Mouse (Mus musculus): ENCODE measurements around the gene Kpna6. TPM values are rescaled to one million over a fixed set of nuclear protein-coding genes. Genes with fewer than 3 reads are reported as not detected.

Kpna6 gene
- 11.7 and 13.0 TPM in 2 replicates for polyA plus RNA-seq (2015; fragmentation: Nextera tagmentation; extraction: Ambion mirVana)

DNA sequence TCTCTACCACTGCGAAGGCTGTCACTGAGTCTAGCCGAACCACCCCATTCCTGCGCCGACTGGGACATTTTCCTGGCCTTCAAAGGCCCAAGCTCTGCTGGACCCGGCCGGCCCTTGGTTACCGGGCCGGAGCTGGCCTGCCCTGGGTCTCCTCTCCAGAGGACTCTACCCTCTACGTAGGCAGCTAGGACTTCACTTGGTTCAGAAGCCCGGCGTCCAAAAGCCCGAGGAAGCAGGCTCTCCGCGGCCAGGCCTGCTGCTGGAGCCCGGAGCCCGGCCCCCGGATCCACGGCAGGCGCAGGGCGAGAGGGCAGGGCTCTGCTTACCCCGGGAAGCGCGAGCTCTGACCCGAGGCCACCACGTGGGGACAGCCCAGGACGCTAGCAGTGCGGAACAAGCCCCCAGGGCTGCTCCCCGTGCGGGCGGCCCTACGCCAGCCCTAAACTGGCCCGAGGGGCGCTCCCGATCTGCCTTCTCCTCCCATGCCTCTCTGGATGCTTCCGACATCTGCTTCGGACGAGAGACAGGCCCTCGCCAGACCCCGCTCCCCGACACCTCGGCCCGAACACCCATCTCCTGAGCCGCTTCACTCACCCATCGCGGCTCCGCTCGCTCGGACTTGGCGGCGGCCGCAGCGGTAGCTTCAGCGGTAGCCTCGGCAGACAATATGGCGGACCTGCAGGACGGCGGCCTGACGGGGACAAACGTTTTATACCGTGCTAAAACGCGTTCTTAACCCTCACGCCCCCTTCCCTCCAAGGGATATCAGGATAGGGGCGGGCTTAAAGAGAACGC, at the start of gene Kpna6:
TSS of gene Kpna6 (minus strand) at position 685 of the 795 bp plus-strand sequence.

DNA sequence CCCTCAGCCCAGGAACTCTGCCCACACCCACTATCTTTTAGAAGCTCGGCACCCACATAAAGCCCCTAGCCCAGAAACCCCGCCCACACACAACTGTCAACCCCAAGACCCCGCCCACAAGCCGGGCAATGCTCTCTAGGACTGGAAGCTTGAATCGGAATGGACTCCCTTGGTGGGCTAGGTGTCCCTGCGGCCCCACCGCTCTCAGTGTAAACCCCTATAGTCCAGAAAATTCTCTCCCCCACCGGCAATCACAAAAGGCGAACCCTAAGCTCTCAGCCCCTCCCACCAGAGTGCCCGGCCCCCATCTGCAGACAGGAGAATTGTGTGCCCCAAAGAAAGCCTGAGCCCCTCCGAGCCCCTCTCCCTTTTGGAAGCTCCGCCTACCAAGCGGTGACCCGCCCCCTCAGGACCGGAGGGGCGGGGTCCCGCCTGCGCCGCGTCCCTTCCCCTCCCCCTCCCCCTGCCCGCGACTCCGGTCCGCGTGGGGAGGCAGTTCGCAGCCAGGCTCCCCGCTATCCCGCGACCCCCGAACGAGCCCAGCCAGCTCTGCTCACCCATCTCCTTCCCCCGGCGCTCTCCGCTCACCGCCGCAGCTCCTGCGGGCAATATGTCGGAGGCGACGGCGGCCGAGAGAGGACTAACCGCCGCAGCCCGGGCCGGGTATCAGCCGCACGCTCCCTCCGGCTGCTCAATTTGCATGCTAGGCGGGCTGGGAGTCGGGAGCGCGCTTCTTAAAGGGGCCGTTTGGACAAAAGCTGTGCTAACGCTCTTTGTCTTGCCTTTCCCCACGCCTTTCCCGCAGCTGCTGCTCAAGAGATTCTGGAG, 23.8 kb upstream of the Kpna6 start, which contains the start of gene Tmem39b:
TSS of gene Tmem39b (minus strand) at position 681 of the 828 bp plus-strand sequence.

DNA sequence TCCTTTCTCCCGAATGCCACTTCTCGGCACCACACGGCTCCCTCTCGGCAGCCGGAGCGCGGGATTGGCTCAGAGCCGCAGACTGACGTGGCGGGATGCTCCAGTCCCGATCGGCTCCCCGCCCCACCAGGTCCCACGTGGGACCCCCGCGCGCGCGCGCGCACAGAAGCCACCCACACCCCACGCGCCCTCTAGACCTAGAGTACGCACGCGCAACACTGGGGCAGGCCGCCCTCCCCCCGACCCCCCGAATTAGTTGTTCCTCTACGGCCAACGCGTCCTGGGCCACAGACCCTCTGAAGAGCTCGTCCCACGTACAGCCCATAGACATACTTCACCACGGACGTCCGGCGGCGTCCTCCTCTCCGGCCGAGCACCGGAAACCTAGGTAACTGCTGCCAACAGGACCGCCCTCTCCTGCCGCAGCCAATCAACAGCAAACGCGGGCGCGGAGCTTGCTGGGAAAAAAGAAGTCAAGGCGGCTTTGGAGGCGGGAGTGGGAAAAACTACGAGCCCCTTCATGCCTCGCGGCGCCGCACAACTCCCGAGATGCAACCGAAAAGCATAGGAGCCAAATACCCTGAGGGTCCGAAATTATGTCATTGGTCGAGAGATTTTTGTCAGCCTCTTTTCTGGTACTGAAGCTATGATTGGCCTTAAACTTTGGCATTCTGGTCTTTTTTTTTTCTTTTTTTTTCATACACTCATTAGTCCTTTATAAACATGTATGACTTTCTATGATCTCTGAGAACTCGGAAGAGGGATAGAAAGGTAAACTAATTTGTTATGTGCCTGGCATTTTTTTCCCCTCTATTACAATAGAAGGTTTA, 31.7 kb downstream of the Kpna6 start, which contains the start of gene Txlna:
TSS of gene Txlna (minus strand) at position 428 of the 830 bp plus-strand sequence.

DNA sequence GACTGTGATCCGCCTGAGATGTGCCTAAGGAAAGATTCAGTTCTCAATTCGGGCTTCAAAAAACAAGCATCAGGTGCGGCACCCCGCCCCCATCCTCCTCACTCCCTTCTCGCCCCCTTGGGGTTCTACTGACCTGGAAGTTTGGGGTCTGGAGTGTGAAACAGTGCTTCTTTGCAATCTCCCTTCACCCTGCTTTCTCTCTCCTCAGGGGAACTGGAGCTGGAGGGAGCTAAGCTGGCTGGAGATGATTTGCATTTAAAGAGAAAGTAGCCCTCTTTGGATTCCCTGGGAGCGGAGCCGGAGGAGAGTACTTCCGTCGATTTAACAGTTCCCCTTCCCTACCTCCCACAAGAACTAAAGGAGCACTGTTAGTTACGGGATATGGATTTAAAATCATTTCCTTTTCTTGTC, 48.9 kb downstream of the Kpna6 start, which contains the start of gene Ccdc28b:
TSS of gene Ccdc28b (minus strand) at position 267 of the 411 bp plus-strand sequence.

DNA sequence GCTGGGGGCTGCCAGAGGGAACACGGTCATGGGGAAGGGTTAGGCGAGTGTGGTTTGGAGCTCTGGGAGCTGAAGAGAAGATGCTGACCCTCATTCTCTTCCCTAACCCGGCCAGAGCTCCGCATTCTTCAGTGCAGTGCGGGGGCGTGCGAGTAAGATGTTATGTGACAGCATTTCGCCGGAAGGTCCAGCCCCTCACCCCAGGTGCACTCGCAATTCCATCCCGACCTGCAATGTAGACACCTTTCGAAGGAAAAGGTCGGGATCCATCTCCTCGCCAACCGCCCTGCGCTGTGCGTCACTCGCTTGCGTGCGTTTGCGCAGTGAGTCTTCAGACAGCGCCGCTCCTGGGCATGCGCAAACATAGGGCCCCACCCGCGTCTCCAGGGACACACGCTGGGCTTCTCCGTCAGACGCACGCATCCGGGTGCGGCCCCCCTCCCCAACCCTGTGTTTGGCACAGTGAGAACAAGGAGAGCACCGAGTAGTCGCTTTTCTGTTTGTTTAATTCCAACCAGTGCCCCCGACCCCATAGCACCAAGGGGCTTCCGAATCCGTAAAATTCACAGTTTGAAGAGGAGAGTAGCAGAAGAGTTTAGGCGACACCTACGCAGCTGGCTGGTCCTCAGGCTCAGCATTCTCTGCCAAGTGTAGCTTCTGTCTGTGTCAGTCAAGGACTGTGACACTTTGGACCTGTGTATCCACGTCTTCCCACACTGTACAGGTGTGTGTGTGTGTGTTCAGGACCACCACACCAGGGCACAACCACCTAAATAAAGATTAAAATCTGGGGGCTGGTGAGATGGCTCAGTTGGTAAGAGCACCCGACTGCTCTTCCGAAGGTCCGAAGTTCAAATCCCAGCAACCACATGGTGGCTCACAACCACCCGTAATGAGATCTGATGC, 53.5 kb downstream of the Kpna6 start, which contains the start of gene Iqcc:
TSS of gene Iqcc (minus strand) at position 314 of the 906 bp plus-strand sequence.

DNA sequence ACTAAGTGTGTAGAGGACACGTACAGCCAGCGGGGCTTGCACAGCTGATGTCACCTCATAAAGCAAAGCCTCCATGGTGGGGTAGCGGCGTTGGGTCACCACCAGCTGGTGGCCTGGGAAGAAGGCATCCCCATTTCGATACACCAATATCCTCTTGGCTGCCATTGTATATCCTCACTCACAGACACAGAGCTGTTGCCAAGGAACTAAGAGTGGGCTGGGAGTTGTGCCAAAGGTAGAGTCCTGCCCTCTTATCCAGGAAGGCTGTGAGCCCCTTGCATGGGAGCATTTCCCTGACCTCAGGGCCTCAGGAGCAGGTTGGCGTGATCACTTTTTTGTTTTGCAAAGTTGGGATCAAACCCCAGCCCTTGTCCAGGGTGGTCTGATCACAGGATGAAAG, 58.5 kb downstream of the Kpna6 start, which contains the start of gene Dcdc2b:
TSS of gene Dcdc2b (minus strand) at position 165 of the 400 bp plus-strand sequence.

DNA sequence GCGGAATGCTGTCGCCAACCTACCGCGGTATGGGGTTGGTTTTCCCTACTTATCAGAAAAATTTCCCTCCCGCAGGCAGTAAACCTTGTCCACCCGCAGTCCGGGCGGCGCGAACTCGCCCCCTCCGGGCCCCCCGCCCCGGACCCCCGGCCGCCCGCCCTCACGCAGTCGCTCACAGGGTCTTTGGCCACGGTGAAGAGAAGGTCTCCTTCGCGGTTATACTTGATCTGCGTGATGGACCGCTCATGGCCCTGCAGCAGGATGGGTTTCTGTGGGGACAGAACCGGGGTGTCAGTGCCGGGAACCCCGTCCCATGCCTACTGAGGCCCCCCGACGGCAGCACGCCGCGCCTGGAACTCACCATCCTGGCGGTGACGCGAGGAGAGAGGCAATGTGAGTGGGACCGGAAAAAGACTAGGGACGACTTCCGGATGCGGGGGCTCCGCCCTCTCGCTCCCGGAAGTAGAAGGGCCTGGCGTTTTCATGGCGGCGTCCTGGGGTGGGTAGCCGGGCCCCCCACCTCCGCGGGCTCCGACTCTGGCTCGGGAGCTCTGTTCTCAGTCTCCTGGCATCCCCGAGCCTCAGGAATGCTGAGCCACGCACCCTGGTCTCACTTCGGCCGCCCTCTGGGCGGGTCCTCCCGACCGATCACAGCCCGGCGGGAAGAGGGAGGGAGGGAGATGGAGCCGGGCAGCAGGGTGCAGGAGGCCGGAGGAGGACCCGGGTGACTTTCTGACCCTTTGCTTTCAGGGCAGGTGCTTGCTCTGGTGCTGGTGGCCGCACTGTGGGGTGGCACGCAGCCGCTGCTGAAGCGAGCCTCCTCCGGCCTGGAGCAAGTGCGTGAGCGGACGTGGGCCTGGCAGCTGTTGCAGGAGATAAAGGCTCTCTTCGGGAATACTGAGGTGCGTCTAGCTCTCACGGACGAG, 72.1 kb downstream of the Kpna6 start, which contains the start of the genes Eif3i and Tmem234:
TSS of gene Eif3i (minus strand) at position 416 of the 926 bp plus-strand sequence.
TSS of gene Tmem234 (plus strand) at position 436 of the 926 bp plus-strand sequence.

Small RNA genes lying within 50 kb of the gene (microRNA-seq; reads per million reads assigned to microRNA genes)
- gene Mir7016, result not detected

Other genes with a start within 250 kb of the Kpna6 start
- 11.3 and 12.0 TPM in 2 replicates for gene Zbtb8b, start 231.9 kb downstream of the Kpna6 start, polyA plus RNA-seq (2015; fragmentation: Nextera tagmentation; extraction: Ambion mirVana)
- 24.4 and 26.3 TPM in 2 replicates for gene Bsdc1, start 211.2 kb downstream of the Kpna6 start, polyA plus RNA-seq (2015; fragmentation: Nextera tagmentation; extraction: Ambion mirVana)
- gene Tssk3, start 181.7 kb downstream of the Kpna6 start, polyA plus RNA-seq (2015; fragmentation: Nextera tagmentation; extraction: Ambion mirVana), result 0.60 and 0.62 TPM in 2 replicates
- 3.1 and 4.1 TPM in 2 replicates for gene Fam229a, start 181.6 kb downstream of the Kpna6 start, polyA plus RNA-seq (2015; fragmentation: Nextera tagmentation; extraction: Ambion mirVana)
- 1,475 and 1,521 TPM in 2 replicates for gene Marcksl1, start 159.2 kb downstream of the Kpna6 start, polyA plus RNA-seq (2015; fragmentation: Nextera tagmentation; extraction: Ambion mirVana)
- gene Hdac1, start 130.1 kb downstream of the Kpna6 start, polyA plus RNA-seq (2015; fragmentation: Nextera tagmentation; extraction: Ambion mirVana), result 67.7 and 69.6 TPM in 2 replicates
- gene Lck, start 99.1 kb downstream of the Kpna6 start, polyA plus RNA-seq (2015; fragmentation: Nextera tagmentation; extraction: Ambion mirVana), result 10.8 and 13.8 TPM in 2 replicates
- gene Fam167b, start 94.2 kb downstream of the Kpna6 start, polyA plus RNA-seq (2015; fragmentation: Nextera tagmentation; extraction: Ambion mirVana), result 0.25 and 0.43 TPM in 2 replicates
- gene Eif3i, start 72.1 kb downstream of the Kpna6 start, polyA plus RNA-seq (2015; fragmentation: Nextera tagmentation; extraction: Ambion mirVana), result 239 and 245 TPM in 2 replicates
- 219 and 222 TPM in 2 replicates for gene Tmem234, start 72.1 kb downstream of the Kpna6 start, polyA plus RNA-seq (2015; fragmentation: Nextera tagmentation; extraction: Ambion mirVana)
- gene Dcdc2b, start 58.5 kb downstream of the Kpna6 start, polyA plus RNA-seq (2015; fragmentation: Nextera tagmentation; extraction: Ambion mirVana), result 2.8 and 4.1 TPM in 2 replicates
- gene Iqcc, start 53.7 kb downstream of the Kpna6 start, polyA plus RNA-seq (2015; fragmentation: Nextera tagmentation; extraction: Ambion mirVana), result 29.2 and 30.6 TPM in 2 replicates
- gene Ccdc28b, start 48.8 kb downstream of the Kpna6 start, polyA plus RNA-seq (2015; fragmentation: Nextera tagmentation; extraction: Ambion mirVana), result 160 and 180 TPM in 2 replicates
- gene Txlna, start 31.7 kb downstream of the Kpna6 start, polyA plus RNA-seq (2015; fragmentation: Nextera tagmentation; extraction: Ambion mirVana), result 25.9 and 26.3 TPM in 2 replicates
- 8.6 and 10.2 TPM in 2 replicates for gene Tmem39b, start 24.1 kb upstream of the Kpna6 start, polyA plus RNA-seq (2015; fragmentation: Nextera tagmentation; extraction: Ambion mirVana)
- gene Khdrbs1, start 69.5 kb upstream of the Kpna6 start, polyA plus RNA-seq (2015; fragmentation: Nextera tagmentation; extraction: Ambion mirVana), result 73.4 and 78.6 TPM in 2 replicates
- 217 and 265 TPM in 2 replicates for gene Ptp4a2, start 138.5 kb upstream of the Kpna6 start, polyA plus RNA-seq (2015; fragmentation: Nextera tagmentation; extraction: Ambion mirVana)